ENCODE assay signal across 22 mouse cellular contexts in genomic region chr4:124510816-124511215, GRCm38 (mm10).
DNase-seq lines count a peak whose midpoint lies in the region; ATAC-seq lines count a peak whose summit lies in the region.
"Had no signal": no experiment of that assay in that cellular context is flagged by ENCODE, and none has a peak within 500 bp of the region (broad histone marks: within the 10 kb centered on the region; RNA-seq: fewer than 3 reads in every experiment).

No protein-coding gene starts in this region.

- no peak overlapping the region for H3K4me3 ChIP-seq in midbrain, embryonic 11.5 days (ENCODE audit: low read depth, low read length)
- H3K4me3 ChIP-seq in midbrain, embryonic 14.5 days (replicated peaks; ENCODE audit: low read depth, low read length): no peak overlapping the region

- H3K4me2 ChIP-seq in midbrain, embryonic 11.5 days: no peak overlapping the region
- H3K4me2 ChIP-seq in midbrain, embryonic 14.5 days (ENCODE audit: low read length): no peak overlapping the region

- ATAC-seq in cerebellum, adult (ENCODE audit: insufficient number of reproducible peaks, low FRiP score, low TSS enrichment): no peak
- no peak for ATAC-seq in midbrain, embryonic 11.5 days (ENCODE audit: low FRiP score)
- ATAC-seq in midbrain, embryonic 14.5 days (ENCODE audit: low FRiP score, low TSS enrichment): no peak
- ATAC-seq: activated CD4-positive, CD25-positive, alpha-beta regulatory T cell, adult 4 months; CD4-positive, CD25-positive, alpha-beta regulatory T cell, adult 4 months; Patski had no signal

- no peaks in the 10 kb centered on the region for H3K36me3 ChIP-seq in midbrain, embryonic 11.5 days (ENCODE audit: control insufficient read depth, insufficient read depth, low read length)
- no peaks in the 10 kb centered on the region for H3K36me3 ChIP-seq in midbrain, embryonic 14.5 days (ENCODE audit: control insufficient read depth, insufficient read depth, low read length)
- H3K36me3 ChIP-seq: G1E had no signal

- H3K9me3 ChIP-seq in midbrain, embryonic 11.5 days (ENCODE audit: control insufficient read depth, low read length): no peaks in the 10 kb centered on the region
- no peaks in the 10 kb centered on the region for H3K9me3 ChIP-seq in midbrain, embryonic 14.5 days (ENCODE audit: control insufficient read depth, low read length)
- H3K9me3 ChIP-seq: G1E had no signal

- H3K27ac ChIP-seq in midbrain, embryonic 11.5 days (ENCODE audit: low read depth, low read length): no peak overlapping the region
- no peak overlapping the region for H3K27ac ChIP-seq in midbrain, embryonic 14.5 days (replicated peaks; ENCODE audit: low read depth, low read length)

- no peaks in the 10 kb centered on the region for H3K27me3 ChIP-seq in midbrain, embryonic 11.5 days (ENCODE audit: control insufficient read depth, insufficient read depth, low read length)
- no peaks in the 10 kb centered on the region for H3K27me3 ChIP-seq in midbrain, embryonic 14.5 days (ENCODE audit: control insufficient read depth, insufficient read depth, low read length)

- intact Hi-C loops in left cerebral cortex, postnatal 4 days (cut with DNase I): no loop called here
- intact Hi-C loops in left cerebral cortex, postnatal 14 days (cut with DNase I): no loop called here

- H3K4me1 ChIP-seq in midbrain, embryonic 11.5 days (ENCODE audit: control insufficient read depth, insufficient read depth, low read length): peaks cover 5% of the 10 kb centered on the region; the same call in 1 of the 2 replicates
- peaks cover 9% of the 10 kb centered on the region for H3K4me1 ChIP-seq in midbrain, embryonic 14.5 days (ENCODE audit: control insufficient read depth, insufficient read depth, low read length)

- 95% methylated on average over 3 of the region's 3 CpGs for WGBS in midbrain, embryonic 11.5 days
- WGBS in midbrain, embryonic 14.5 days: 77% methylated on average over 3 of the region's 3 CpGs

- peak; percentile 52 to 53 for DNase-seq in cerebellum, postnatal 10 days
- DNase-seq in cerebellum, adult 9-11 months: no peak
- peak; percentile 22 to 50 for DNase-seq in cerebellum, postnatal 14 days
- DNase-seq in left cerebral cortex, postnatal 4 days: peak; percentile 17
- DNase-seq in left cerebral cortex, postnatal 14 days (ENCODE audit: low spot score in 2 of 2): no peak
- peak; percentile 28 for DNase-seq in midbrain, embryonic 11.5 days (ENCODE audit: low spot score, missing footprints)
- DNase-seq in midbrain, embryonic 14.5 days: no peak
- DNase-seq: adrenal gland, adult 2 months; adrenal gland, adult 8-10 months; adrenal gland, postnatal 10 days; adrenal gland, postnatal 14 days; adrenal gland, postnatal 25 days; adrenal gland, postnatal 36 days; B cell, adult 2 months; cerebellum, adult 11 months; cerebellum, adult 11-12 months; cerebellum, adult 18-20 months had no signal

- no peak overlapping the region for H3K9ac ChIP-seq in midbrain, embryonic 11.5 days (ENCODE audit: low read length)
- no peak overlapping the region for H3K9ac ChIP-seq in midbrain, embryonic 14.5 days (replicated peaks; ENCODE audit: low read length)

Comparison
In these comparisons a context has a peak if more than half of its experiments do, and no peak if none do; other contexts are left out.
1. DNase-seq: peak in cerebellum, postnatal 10 days (2 of 2), cerebellum, postnatal 14 days (2 of 2), left cerebral cortex, postnatal 4 days (single experiment) and midbrain, embryonic 11.5 days (single experiment); none in cerebellum, adult 9-11 months (single experiment), left cerebral cortex, postnatal 14 days (0 of 2) and midbrain, embryonic 14.5 days (single experiment).